Mouse (Mus musculus): Measurements from ENCODE around the gene Vstm2a.

Gene Vstm2a

DNA sequence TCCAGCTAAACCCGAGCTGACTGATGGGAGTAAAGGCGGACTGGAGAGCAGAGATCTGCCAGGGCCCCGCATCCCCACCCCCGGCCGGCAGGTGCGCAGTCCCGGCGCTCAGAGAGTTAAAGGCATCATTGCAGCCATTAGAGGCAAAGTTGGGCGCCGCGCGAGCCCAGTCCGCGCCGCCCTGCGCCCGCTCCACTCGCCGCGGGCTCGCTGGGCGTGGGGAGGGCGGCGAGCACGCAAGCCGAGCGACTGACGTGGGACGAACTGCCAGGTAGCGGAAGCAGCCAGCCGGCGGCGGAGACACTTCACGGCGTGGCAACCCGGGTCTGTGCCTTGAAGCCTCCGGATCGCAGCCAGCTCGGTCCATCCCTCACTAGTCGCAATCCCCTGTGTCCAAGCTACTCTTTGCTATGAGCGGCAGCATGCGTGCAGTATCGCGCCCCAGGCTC is at the start of gene Vstm2a:
Gene Vstm2a (plus strand): TSS at position 252 of the 449 bp plus-strand sequence.
- DNase-seq (ENCODE audit: low read depth): no peak

DNA sequence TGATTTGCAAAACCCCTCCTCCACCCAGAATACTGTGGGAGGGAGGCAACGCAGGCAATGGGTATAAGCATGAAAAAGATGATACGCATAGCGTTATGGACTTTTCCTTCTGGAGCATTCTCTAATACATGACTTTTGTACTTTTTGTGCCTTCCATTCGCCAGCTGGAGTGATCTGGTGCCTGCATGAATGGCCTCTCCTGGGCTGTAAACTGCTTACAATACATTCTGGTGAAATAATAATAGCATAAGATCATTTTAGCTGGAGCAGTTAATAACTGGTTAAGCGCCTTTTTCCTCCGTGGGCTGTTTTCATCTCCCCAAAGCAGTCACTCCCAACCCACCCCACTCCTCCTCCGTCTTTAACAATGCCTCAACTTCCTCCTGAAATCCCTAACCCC is 513 bp upstream of the Vstm2a start:
- no peak for DNase-seq (ENCODE audit: low read depth)

DNA sequence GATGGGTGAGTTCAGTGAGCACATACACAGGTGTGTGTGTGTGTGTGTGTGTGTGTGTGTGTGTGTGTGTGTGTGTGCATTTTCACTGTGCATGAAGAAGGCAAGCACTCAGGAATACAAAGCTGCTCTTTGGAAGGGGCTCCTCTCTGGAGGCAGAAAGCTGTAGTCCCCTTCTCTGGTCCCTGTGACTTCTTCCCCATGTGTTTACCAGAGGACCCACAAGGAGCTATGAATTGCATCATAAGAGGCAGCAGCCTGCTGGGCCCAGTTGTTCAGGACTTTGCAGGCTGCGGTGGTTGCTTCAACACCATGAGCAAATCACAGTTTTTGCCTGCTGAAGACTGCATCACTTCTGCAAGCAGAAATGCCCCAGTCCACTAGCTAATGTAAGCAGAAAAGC is 776 bp downstream of the Vstm2a start:
- no peak for DNase-seq (ENCODE audit: low read depth)

DNA sequence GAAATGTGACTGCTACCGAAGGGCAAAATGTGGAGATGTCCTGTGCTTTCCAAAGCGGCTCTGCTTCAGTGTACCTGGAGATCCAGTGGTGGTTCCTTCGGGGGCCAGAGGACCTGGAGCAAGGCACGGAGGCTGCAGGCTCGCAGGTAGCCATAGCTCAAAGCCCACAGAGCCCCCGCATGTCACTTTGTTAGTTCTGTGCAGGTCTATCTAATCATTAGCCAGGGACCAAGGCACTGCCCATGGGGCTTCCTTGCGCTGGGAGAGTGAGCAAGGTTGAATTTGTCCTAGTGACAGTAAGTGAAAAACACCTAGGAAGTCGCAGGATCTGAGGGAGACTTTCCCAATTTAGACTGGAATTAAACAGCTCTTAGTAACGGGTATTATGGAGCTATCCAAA is 2.4 kb downstream of the Vstm2a start:
- DNase-seq (ENCODE audit: low read depth): no peak

DNA sequence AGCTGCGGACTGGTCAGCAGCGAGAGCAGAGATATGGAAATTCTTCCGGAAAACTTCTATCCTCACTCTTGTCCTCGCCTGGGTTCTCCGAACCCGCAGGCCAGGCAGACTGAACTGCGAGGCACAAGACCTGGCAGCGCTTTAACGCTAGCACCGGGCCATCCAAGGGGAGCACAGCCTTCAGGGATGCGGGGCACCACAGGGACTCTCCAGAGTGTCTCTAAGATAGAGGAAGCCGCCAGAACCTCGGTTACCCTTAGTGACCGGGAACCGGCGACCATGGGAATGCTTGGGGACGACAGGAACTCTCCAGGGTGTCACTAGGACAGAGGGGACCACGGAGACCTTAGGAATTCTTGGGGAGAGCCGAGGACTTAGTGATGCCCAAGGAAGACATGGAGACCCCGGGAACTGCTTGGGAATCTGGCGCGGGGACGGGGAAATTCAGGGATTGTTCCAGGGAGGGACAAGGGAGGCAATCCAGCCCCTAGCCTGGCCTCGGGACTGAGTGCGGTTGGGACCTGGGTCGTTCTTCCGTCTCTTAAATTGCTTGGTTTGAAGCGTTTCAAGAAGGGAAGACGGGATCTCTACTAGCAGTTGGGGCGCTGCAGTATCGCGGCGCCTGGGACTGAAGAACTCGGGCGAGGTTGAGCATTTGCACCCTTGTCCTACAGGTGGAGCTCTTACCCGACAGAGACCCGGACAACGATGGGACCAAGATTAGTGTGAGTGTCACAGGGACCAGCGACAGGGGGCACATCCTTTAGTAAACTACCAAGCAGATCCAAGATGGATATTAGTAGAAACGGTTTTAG is 3.4 kb downstream of the Vstm2a start:
- peak; percentile 1 for DNase-seq (ENCODE audit: low read depth)

DNA sequence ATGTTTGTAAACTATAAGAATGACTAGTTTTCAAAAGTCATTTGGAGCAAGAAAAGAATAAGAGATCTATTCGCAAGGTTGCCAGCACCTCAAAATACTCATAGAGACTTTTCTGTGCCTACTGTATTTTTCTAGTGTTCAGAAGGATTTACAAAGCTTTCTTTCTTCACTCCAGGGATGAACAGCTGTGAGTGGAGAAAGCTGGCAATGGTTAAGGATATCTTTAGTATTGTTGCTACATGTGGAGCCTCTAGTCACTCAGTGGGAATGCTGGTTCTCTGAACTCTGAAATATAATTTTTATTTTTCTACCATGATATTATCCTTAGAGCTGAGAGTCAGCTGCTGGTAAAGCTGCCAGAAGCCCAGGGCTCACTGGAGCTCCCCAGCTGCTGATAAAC is 10.9 kb downstream of the Vstm2a start:
- no peak for DNase-seq (ENCODE audit: low read depth)

DNA sequence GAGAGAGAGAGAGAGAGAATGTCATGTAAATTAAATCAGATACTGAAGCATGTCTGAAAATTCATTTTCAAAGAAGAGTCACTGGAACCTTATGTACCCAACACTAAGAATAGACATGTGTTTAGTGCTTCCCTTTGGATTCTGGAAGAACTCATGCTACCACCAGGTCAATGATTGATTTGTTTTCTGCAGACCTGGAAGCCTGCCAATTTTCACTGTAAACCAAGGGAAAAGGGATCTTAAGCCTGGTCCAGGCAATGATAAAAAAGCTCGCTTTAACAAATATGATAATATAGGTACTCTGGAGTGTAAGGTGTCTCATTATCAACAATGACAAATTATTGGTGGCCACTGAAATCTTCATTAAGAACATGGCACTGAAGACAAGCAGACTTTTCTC is 32.9 kb downstream of the Vstm2a start:
- DNase-seq (ENCODE audit: low read depth): no peak

DNA sequence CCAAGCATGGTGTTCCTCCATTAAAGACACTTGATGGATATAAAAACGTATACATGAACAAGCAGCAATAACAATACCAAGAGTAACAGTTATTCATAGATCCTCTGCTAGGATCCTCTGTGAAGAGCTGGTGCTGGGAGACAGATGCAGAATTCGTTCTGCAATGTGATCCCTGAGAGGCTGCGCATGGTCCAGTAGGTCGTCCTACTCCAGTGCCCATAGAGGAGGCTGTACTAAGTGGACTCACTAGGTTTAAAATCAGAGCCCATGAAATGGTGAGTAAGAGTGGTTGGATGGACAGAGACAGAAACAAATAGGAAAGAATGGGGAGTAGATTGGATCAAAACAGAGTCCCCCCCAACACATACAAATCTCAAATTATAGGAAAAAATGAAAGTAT is 35.4 kb downstream of the Vstm2a start:
- DNase-seq (ENCODE audit: low read depth): no peak

DNA sequence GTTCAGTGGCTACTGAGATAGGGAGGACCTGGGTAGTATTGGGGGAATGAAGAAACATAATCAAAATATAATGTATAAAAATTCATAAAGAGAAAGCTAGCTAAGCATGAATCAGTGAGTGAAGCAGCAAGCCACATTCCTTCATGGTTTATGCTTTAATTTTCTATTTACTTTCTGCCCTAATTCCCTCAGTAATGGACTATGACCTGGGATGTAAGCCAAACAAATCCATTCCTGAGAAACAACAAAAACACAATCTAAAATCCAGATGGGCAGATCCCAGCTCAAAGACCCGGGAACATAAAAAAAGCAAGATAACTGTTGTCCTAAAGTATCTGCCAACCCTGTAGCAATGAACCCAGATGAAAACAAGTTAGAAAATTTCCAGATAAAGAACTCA is 39.0 kb downstream of the Vstm2a start:
- no peak for DNase-seq (ENCODE audit: low read depth)

DNA sequence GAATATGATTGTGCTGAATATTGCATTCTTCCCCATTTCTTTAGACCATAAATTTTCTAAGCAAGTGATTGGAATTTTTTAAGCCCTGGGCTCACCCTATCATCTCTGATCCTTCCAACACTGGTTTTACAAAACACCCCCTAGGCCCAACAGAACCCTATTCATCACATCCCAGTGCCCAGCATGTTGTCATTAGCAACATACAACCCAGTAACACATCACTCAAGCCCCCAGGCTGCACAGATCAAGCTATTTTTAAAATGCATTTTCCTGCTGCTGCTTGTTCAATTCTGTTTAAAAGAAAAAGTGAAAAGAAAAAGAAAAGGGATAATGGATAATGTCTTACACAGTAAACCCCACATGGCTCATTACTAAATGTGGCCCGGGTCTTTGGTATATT is 42.0 kb downstream of the Vstm2a start:
- no peak for DNase-seq (ENCODE audit: low read depth)

DNA sequence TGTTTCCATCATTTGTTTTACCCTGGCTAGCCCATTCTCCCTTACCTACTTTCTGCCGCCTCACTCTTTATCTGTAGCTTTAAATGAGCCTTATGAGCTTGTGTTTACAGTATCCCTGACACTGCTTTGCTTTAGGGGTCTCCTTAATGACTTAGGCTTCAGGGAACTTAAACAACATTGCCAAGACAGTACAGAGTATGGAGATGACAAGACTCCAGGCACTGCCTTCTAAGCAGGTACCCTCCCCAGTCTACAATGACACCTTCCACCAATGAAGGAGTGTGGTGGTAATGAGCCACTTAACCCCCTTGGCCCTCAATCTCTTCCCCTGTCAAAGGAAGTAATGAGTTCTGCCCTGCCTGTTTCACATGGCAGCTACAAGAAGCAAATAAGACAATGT is 42.4 kb downstream of the Vstm2a start:
- DNase-seq (ENCODE audit: low read depth): no peak

DNA sequence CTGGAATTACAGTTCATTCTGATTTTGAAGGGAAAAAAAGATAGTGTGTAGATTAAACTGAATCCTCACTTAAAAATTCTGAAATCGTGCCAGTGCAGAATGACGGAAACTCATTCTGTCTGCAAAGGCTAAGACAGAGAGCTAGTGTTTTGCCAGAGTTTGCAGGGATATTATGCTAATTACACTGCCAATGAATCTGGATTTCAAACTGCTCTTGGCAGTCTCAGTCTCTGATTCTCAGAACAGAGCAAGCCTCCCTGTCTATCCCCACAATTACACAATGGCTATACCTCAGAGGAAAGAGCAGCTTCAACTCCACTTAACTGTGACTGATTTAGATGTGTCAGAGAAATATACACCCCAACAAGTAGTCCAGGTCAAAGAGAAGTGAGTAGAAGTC is 43.2 kb downstream of the Vstm2a start:
- no peak for DNase-seq (ENCODE audit: low read depth)

DNA sequence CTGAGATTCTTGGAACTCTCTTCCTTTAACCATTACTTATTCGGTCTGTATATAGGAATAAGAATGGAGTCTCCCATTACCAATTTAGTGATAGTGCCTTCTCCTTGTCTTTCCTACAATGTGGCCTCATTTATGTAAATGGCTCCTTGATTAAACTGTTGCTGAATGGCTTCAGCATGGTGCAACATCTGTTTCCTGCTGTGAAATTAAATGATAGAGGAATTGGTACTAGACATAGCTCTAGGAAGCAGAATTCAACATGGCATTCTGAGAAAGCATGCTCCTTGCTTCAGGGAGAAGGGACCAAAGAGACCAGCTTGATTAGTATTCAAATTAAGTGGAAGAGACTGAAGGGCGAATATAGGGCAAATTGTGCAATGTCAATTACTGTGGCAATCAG is 57.6 kb downstream of the Vstm2a start:
- no peak for DNase-seq (ENCODE audit: low read depth)

DNA sequence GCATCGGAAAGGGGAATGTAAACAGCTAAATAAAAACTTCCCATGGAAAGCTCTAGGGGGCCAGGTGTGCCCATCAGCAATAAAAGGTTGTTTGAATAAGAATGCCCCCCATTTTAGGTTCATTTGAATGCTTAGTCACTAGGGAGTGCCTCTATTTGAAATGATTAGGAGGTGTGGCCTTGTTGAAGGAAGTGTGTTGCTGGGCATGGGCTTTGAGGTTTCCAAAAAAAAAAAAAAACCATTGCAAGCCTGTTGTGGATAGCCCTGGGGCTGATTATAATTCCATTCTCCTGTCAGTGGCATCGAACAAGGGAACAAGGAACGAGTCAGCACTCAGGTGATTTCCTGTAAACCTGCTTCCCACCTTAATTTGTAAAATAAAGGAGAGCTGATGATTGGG is 87.7 kb downstream of the Vstm2a start:
- DNase-seq (ENCODE audit: low read depth): no peak

DNA sequence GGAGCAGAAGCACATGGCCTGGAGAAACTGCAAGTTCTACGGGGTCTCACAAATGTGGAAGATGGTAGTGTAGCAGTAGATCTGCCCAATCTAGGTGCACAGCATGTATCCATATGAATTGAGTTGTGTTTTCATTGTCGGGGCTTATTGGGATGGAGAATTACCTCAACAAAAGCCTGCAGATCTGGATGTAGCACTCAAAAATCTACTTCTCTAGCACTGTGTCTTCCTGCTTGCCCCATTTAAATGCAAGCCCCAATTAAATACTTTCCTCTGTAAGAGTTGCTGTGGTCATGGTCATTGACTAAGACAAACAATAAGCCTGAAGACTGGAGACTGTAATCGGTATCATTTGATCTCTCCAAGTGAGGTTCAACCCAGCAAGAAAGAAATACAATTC is 88.2 kb downstream of the Vstm2a start:
- DNase-seq (ENCODE audit: low read depth): no peak

DNA sequence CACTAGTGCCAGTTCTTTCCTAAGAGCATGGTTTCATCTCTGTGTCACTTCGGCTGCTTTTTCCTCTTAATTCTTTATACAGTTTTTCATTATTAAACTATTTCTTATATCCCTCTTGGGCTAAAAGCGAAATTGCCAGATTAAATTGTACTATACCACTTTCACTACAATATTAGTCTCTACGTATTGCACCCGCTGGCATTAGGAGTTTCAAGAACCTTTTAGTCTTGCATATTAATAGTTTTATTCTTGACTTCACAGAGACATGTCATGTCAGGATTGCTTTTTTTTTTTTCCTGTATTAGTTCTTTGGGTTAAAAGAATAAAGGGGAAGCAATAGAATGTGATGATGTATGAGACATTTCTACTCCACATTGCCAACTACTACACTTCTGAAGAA is 94.4 kb downstream of the Vstm2a start:
- no peak for DNase-seq (ENCODE audit: low read depth)

DNA sequence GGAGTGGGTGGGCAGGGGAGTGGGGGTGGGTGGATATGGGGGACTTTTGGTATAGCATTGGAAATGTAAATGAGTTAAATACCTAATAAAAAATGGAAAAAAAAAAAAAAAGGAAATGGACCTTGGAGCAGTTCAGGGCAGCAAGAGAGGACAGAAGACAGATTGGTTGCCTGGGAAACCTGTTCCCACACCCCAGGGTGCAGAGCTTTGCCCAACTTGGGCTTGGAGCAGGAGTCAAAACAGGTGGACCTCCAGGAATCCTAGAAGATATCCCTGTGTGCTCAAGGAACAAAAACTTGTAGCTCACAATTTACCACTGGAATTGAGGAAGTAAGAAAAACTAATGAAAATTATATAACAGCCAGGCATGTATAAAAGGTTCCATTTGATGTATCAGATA is 96.8 kb downstream of the Vstm2a start:
- DNase-seq (ENCODE audit: low read depth): no peak

DNA sequence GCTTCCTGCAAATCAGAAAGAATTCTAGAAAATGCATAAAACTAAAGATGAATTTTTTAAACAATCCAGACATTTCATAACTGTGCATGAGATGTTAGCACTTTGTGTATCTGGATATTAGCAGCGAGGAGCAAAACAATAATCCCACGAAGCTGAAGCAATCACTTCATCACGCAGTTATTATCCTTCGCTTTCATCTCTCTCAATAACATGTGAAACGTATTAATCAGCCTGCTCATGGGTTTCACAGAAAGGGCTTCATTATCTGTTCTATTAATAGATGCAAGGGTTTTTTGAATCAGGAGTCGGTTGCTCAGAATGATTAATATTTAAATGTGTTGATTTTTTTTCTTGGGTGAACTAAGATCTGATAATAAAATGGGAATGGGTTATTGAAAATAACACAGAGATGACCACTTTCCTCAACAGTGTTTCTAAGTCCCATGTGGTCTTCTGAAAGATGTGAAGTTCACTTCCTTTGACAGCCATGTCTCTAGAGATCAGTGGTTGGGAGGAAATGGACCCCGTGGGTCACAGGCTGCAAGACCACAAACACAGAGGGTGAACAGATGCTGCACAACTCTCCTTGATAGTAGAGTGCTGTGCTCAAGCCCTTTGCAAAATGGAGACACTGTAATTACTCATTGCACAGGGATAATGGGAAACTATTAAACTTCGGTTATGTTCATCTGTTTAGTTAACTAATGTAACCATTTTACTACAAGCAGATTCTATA is 109.5 kb downstream of the Vstm2a start:
- DNase-seq (ENCODE audit: low read depth): no peak

DNA sequence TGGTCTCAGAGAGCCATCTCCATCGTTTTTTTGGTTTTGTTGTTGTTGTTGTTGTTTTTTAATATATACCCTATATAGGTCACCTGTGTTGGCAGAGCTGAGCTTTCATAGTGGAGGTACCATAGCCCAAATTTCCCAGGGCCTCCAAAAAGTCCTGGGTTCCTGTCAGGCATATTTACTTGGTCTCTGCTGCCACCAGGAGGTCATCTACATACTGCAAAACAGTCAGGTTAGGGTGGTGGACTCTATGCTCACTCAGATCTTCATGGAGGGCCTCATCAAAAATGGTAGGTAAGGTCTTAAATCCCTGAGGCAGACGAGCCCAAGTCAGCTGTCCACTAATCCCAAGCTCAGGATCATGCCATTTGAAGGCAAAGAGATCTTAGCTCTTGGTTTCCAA is 146.1 kb downstream of the Vstm2a start:
- DNase-seq (ENCODE audit: low read depth): no peak

DNA sequence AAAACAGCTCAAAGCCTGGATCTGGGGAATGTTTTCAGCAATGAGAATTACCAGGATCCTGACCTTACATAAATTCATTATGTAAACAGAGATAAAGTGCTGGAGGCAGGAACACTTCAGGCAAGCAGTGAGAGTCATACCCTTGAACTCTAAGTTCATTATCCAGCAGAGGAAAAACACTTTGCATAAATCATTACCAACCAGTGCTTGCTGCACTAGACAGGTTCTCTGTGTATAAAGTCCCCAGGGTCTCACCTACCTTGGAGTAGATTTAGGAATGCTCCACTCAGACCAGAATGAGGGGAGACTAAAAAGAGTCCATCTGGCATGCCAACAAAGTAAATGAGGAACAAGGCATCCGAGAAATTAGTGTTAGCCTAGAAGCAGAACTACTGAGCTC is 154.2 kb downstream of the Vstm2a start:
- no peak for DNase-seq (ENCODE audit: low read depth)

DNA sequence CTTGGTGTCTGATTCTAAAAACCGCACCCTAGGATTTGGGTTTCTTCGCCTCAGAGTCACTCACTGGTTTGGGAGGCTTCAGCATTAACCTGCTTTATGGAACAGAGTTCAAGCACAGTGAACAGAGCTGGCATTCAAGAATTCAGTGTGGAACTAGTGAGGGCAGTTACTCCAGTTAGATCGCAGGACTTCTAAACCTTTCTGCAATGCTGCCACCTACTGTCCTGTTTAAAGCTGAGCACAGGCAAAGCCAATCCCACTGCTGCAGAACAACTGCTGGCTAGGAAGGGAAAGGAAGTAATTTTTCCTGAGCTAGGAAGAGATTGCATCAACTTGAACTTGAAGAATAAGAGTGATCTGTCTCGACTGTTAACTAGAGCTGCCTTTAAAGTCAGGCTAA is 155.1 kb downstream of the Vstm2a start:
- DNase-seq (ENCODE audit: low read depth): peak; percentile 6

DNA sequence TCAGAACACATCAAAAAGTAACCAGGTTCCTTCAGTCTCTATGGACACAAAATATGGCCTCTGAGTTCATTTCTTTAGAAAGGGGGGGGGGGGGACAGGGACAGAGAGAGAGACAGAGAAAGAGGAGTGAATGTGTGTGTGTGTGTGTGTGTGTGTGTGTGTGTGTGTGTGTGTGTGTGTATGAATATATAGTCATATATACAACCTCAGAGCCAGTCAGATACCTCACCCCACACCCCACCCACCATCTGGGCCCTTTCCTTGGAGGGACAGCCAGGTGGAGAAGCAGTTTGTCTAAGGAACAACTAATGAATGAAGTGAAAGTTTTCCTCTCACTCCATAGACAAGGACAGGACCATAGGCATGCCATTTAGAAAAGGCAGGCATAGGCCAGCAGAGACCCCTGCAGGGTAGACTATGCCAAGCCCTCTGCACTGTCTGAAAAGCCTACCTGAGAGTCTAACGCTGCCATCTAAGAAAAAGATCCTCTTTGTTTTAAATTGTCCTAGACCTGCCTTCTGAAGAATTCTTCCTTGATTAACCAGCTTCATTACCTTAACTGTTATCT is 155.6 kb downstream of the Vstm2a start:
- no peak for DNase-seq (ENCODE audit: low read depth)

DNA sequence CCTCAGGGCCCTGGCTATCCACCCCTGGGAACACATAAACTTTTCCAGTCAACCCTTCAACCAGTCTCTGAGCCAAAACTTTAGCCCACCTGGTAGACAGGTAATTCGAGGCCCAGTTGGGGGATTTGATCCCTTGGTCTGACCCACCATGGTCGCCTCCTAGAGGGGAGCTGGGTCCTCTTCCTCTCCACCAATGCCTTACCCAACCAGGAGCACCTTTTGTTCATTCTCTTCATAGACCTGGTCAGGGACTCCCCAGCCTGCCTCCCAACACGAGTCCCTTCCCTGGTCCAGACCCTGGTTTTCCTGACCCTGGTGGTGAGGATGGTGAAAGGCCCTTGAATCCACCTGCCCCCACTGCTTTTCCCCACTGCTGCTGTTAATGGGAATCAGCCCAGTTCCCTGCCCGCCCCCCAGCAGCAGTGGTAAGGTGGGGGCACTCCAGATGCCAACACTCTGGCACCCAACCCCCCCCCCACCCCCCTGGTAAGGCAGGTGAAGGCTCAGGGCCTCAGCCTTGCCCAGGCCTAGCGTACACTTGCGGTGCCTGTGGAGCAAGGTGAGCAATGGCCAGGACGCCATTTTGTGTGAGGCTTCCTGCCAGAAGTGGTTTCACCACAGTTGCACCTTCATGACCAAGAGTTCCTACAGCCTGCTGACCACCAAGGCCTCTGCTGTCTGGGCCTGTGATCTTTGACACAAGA is 182.2 kb downstream of the Vstm2a start:
- DNase-seq (ENCODE audit: low read depth): no peak
